9 mouse cellular contexts compared by ENCODE assay signal in genomic region chr3:51407870-51408560, GRCm38 (mm10). TPM values are rescaled to one million over a fixed set of nuclear protein-coding genes. Genes with fewer than 3 reads are reported as not detected.
DNase-seq lines count a peak whose midpoint lies in the region; ATAC-seq and TF ChIP-seq lines count a peak whose summit lies in the region.
"Had no signal": no experiment of that assay in that cellular context is flagged by ENCODE, and none has a peak within 500 bp of the region (broad histone marks: within the 10 kb centered on the region; RNA-seq: fewer than 3 reads in every experiment).

No protein-coding gene starts in this region.

- peak overlapping the region; percentile 99 for H3K27ac ChIP-seq in heart, embryonic 11.5 days (ENCODE audit: low read depth, low read length)
- H3K27ac ChIP-seq in cortical plate, adult 2 months (ENCODE audit: insufficient read depth, low read length), result peak overlapping the region; percentile 71
- H3K27ac ChIP-seq in hindbrain, embryonic 11.5 days (ENCODE audit: low read depth, low read length), result peak overlapping the region; percentile 92
- H3K27ac ChIP-seq in macrophage, result peak overlapping the region; percentile 65

- no peaks in the 10 kb centered on the region for H3K79me2 ChIP-seq in macrophage (ENCODE audit: inconsistent target)

- no peaks in the 10 kb centered on the region for H3K9me3 ChIP-seq in heart, embryonic 11.5 days (replicated peaks; ENCODE audit: control insufficient read depth, low read length)
- no peaks in the 10 kb centered on the region for H3K9me3 ChIP-seq in E14TG2a.4 (ENCODE audit: low read length)
- no peaks in the 10 kb centered on the region for H3K9me3 ChIP-seq in hindbrain, embryonic 11.5 days (ENCODE audit: control insufficient read depth, low read length)

- WGBS in heart, embryonic 11.5 days (ENCODE audit: insufficient replicate concordance), result 22% methylated on average over 20 of the region's 20 CpGs
- WGBS in hindbrain, embryonic 11.5 days, result 23% methylated on average over 20 of the region's 20 CpGs
- WGBS in macrophage (ENCODE audit: missing documents), result 36% methylated on average over 20 of the region's 20 CpGs

- no peak for DNase-seq in heart, adult 18-20 months
- DNase-seq in hindbrain, embryonic 11.5 days (ENCODE audit: low spot score), result no peak
- DNase-seq in spleen, postnatal 14 days (ENCODE audit: low spot score in 2 of 2), result no peak
- DNase-seq in gastrocnemius, adult 18-20 months (ENCODE audit: low spot score), result no peak

- peak overlapping the region; percentile 78 for H3K4me2 ChIP-seq in heart, embryonic 11.5 days
- H3K4me2 ChIP-seq in hindbrain, embryonic 11.5 days (replicated peaks; ENCODE audit: low read depth, low read length), result peak overlapping the region; percentile 69

- peaks cover 12% of the 10 kb centered on the region for H3K4me1 ChIP-seq in heart, embryonic 11.5 days (ENCODE audit: control insufficient read depth, insufficient read depth, low read length)
- peaks cover 17% of the 10 kb centered on the region for H3K4me1 ChIP-seq in E14TG2a.4 (replicated peaks; ENCODE audit: low read depth, low read length)
- H3K4me1 ChIP-seq in cortical plate, adult 2 months (ENCODE audit: control insufficient read depth, insufficient read depth, low read length), result peaks cover 5% of the 10 kb centered on the region; the same call in 1 of the 2 replicates
- peaks cover 3% of the 10 kb centered on the region; the same call in 1 of the 2 replicates for H3K4me1 ChIP-seq in hindbrain, embryonic 11.5 days (replicated peaks; ENCODE audit: control insufficient read depth, insufficient read depth, low read length)

- no peak for TF ChIP-seq POLR2A in cortical plate, adult 2 months (IDR thresholded peaks at IDR 0.05; ENCODE audit: extremely low read depth, insufficient read depth, low read length)

- H3K9ac ChIP-seq in heart, embryonic 11.5 days (ENCODE audit: low read depth, low read length), result peak overlapping the region; percentile 99
- H3K9ac ChIP-seq in hindbrain, embryonic 11.5 days (ENCODE audit: low read depth, low read length), result peak overlapping the region; percentile 94

- no peak for TF ChIP-seq CTCF in E14TG2a.4 (conservative IDR thresholded peaks at IDR 0.05; ENCODE audit: low read length)
- TF ChIP-seq CTCF in cortical plate, adult 2 months (IDR thresholded peaks at IDR 0.05; ENCODE audit: extremely low read depth, insufficient read depth, low read length), result no peak

- H3K4me3 ChIP-seq in heart, embryonic 11.5 days (ENCODE audit: low read depth, low read length), result peak overlapping the region; percentile 94
- peak overlapping the region; percentile 99 for H3K4me3 ChIP-seq in E14TG2a.4 (replicated peaks; ENCODE audit: low read length)
- peak overlapping the region; percentile 79 for H3K4me3 ChIP-seq in cortical plate, adult 2 months (ENCODE audit: insufficient read depth, low read length)
- H3K4me3 ChIP-seq in hindbrain, embryonic 11.5 days (ENCODE audit: low read depth, low read length), result peak overlapping the region; percentile 70
- peak overlapping the region; percentile 98 for H3K4me3 ChIP-seq in macrophage (ENCODE audit: inconsistent target)

- no peak for ATAC-seq in heart, embryonic 11.5 days (replicated peaks; ENCODE audit: insufficient number of reproducible peaks, low FRiP score, low TSS enrichment)
- peak; percentile 18 for ATAC-seq in hindbrain, embryonic 11.5 days (ENCODE audit: low FRiP score)

- H3K36me3 ChIP-seq in heart, embryonic 11.5 days (ENCODE audit: control insufficient read depth, insufficient read depth, low read length), result 0 out of 2 replicates have a peak, but pooled peaks cover 9% of the 10 kb centered on the region
- peaks cover 47% of the 10 kb centered on the region for H3K36me3 ChIP-seq in E14TG2a.4 (ENCODE audit: insufficient read depth, low read length)
- H3K36me3 ChIP-seq in hindbrain, embryonic 11.5 days (ENCODE audit: control insufficient read depth, insufficient read depth, low read length), result 0 out of 2 replicates have a peak, but pooled peaks cover 3% of the 10 kb centered on the region
- peaks cover 16% of the 10 kb centered on the region for H3K36me3 ChIP-seq in macrophage (ENCODE audit: inconsistent target)

- no peaks in the 10 kb centered on the region for H3K27me3 ChIP-seq in heart, embryonic 11.5 days (ENCODE audit: control insufficient read depth, insufficient read depth, low read length)
- H3K27me3 ChIP-seq in E14TG2a.4 (ENCODE audit: insufficient read depth, low read length), result no peaks in the 10 kb centered on the region
- H3K27me3 ChIP-seq in hindbrain, embryonic 11.5 days (ENCODE audit: control insufficient read depth, insufficient read depth, low read length), result no peaks in the 10 kb centered on the region

RNA-seq across cellular contexts. Expression of gene Ndufc1, which starts 0.8 kb away (rescaled TPM):
- 1,265 and 1,267 TPM in 2 replicates for polyA plus RNA-seq in heart, embryonic 11.5 days (2014; fragmentation: Nextera tagmentation; extraction: Ambion mirVana)
- total RNA-seq in heart, adult 18-20 months (2021), result 1,000 to 10,000 TPM; 1,753 to 1,760 TPM
- 450 and 485 TPM in 2 replicates for polyA plus RNA-seq in cortical plate, adult 2 months (2012; rRNA removed)
- polyA plus RNA-seq in hindbrain, embryonic 11.5 days (2014; fragmentation: Nextera tagmentation; extraction: Ambion mirVana), result 714 and 715 TPM in 2 replicates
- total RNA-seq in macrophage (2018; cell fraction: chromatin; rRNA removed), result 10 to 100 TPM in 1 of 26 experiments, 1 to 10 TPM in 23, not detected in 2; 1.6 to 24.6 (median 4.6) TPM
- 100 to 1,000 TPM; 112 to 172 (median 144) TPM for total RNA-seq in macrophage (2018; cell fraction: cytosol; rRNA removed)
- 10 to 100 TPM in 20 of 26 experiments, 1 to 10 TPM in 6; 4.5 to 32.2 (median 15.8) TPM for total RNA-seq in macrophage (2018; cell fraction: nucleus; rRNA removed)
- polyA plus RNA-seq in macrophage (2018), result 52.1 to 187 TPM (median 175 TPM) in 3 replicates
- 1,000 to 10,000 TPM in 1 of 2 experiments, 100 to 1,000 TPM in 1; 945 to 1,002 TPM for total RNA-seq in gastrocnemius, adult 18-20 months (2021)

RNA-seq across cellular contexts. Expression of gene Naa15, which starts 6.9 kb away (rescaled TPM):
- polyA plus RNA-seq in heart, embryonic 11.5 days (2014; fragmentation: Nextera tagmentation; extraction: Ambion mirVana), result 37.8 and 39.6 TPM in 2 replicates
- 10 to 100 TPM; 54.8 TPM for total RNA-seq in heart, adult 18-20 months (2021)
- polyA plus RNA-seq in cortical plate, adult 2 months (2012; rRNA removed), result 20.7 and 22.2 TPM in 2 replicates
- 56.6 and 59.3 TPM in 2 replicates for polyA plus RNA-seq in hindbrain, embryonic 11.5 days (2014; fragmentation: Nextera tagmentation; extraction: Ambion mirVana)
- 100 to 1,000 TPM; 114 to 283 (median 163) TPM for total RNA-seq in macrophage (2018; cell fraction: chromatin; rRNA removed)
- 10 to 100 TPM; 27.9 to 46.3 (median 34.9) TPM for total RNA-seq in macrophage (2018; cell fraction: cytosol; rRNA removed)
- total RNA-seq in macrophage (2018; cell fraction: nucleus; rRNA removed), result 100 to 1,000 TPM in 10 of 26 experiments, 10 to 100 TPM in 16; 60.5 to 158 (median 90.6) TPM
- 23.7 to 44.8 TPM (median 39.3 TPM) in 3 replicates for polyA plus RNA-seq in macrophage (2018)
- 10 to 100 TPM; 40.4 to 47.5 TPM for total RNA-seq in gastrocnemius, adult 18-20 months (2021)

RNA-seq across cellular contexts. Expression of gene Mgarp, which starts 11.5 kb away (rescaled TPM):
- polyA plus RNA-seq in heart, embryonic 11.5 days (2014; fragmentation: Nextera tagmentation; extraction: Ambion mirVana), result 14.2 and 15.4 TPM in 2 replicates
- under 1 TPM; 0.31 to 0.35 TPM for total RNA-seq in heart, adult 18-20 months (2021)
- 0.08 TPM in 1 of 2 replicates, not detected in the other for polyA plus RNA-seq in cortical plate, adult 2 months (2012; rRNA removed)
- polyA plus RNA-seq in hindbrain, embryonic 11.5 days (2014; fragmentation: Nextera tagmentation; extraction: Ambion mirVana), result 4.0 and 5.5 TPM in 2 replicates
- total RNA-seq in macrophage (2018; cell fraction: chromatin; rRNA removed), result 1 to 10 TPM in 1 of 26 experiments, not detected in 25; 1.1 TPM
- total RNA-seq in macrophage (2018; cell fraction: cytosol; rRNA removed), result under 1 TPM in 1 of 26 experiments, not detected in 25; 0.11 TPM
- total RNA-seq in macrophage (2018; cell fraction: nucleus; rRNA removed), result not detected
- not detected in 3 replicates for polyA plus RNA-seq in macrophage (2018)
- under 1 TPM in 1 of 2 experiments, not detected in 1; 0.25 TPM for total RNA-seq in gastrocnemius, adult 18-20 months (2021)
- total RNA-seq: layer of hippocampus, postnatal 36 days had no signal
